Mouse (Mus musculus) heart, postnatal 36 days (tissue): ENCODE results near the gene Zfp358. TPM values are rescaled to one million over a fixed set of nuclear protein-coding genes. Genes with fewer than 3 reads are reported as not detected.
A peak's percentile ranks its signal among the peaks of the same experiment; 100 is the strongest.

Source experiments
- DNase-seq, 2 experiments: peaks; one replicate each; pipeline ENCODE4 v3.0.0; 2021 to 2022
- intact Hi-C: fragments of 180-260 bp; cut with DNase I; formaldehyde crosslinking; loops from one replicate; pipeline ENCODE4 v1.15.1; 2025
- total RNA-seq, 2 experiments: library from RNA; stranded (reverse); gene quantifications; 2 replicates each; pipeline ENCODE4 v1.2.3; 2021

The Zfp358 gene
- total RNA-seq, 2 experiments from 2014 or later, result 30.3 to 31.3 TPM

GRCm38 (mm10) chr8:3496428-3496748 is 3.5 kb downstream of the Zfp358 start:
- intact Hi-C loops, result no loop called here
- no peak for DNase-seq

DNA sequence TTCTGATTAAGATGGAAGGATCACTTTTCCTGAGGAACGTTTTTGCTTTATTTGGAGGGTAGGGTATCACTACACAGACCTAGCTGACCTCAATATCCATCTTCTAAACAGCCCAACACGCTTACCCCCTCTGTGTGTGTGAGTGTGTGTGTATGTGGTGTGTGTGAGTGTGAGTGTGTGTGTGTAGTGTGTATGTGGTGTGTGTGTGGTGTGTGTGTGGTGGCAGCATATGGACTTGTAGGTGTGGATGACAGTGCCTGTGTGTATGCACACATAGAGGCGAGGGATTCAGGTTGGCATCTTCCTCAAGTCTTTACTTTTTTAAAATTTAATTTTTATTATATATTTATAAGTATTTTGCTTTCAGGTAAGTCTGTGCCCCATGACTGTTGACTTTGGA is 5.6 kb downstream of the Zfp358 start:
- intact Hi-C loops, result no loop called here
- no peak for DNase-seq

DNA sequence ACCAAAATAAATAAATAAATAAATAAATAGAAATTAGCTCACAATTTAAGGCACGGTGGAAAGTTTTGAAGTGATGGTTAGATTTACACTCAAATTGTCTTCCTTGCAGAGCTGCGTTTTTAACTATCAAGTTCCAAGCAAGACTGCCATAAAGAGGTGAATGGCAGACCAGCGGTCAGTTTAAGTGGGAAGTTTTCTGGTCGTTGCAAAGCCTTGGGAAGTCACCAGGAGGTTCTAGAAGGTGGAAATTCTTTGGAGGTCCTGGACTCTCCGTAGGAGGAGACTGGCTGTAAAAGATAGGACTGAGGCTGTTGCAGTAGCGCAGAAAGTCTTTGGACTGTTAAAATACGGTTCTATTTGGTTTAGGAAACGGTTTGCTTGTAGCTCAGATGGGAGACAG is 6.8 kb downstream of the Zfp358 start:
- no peak for DNase-seq
- intact Hi-C loops, result loop anchor here (5.0 kb wide), 1 partner anchor 178 kb away; the partner anchor contains the start of gene Trappc5

DNA sequence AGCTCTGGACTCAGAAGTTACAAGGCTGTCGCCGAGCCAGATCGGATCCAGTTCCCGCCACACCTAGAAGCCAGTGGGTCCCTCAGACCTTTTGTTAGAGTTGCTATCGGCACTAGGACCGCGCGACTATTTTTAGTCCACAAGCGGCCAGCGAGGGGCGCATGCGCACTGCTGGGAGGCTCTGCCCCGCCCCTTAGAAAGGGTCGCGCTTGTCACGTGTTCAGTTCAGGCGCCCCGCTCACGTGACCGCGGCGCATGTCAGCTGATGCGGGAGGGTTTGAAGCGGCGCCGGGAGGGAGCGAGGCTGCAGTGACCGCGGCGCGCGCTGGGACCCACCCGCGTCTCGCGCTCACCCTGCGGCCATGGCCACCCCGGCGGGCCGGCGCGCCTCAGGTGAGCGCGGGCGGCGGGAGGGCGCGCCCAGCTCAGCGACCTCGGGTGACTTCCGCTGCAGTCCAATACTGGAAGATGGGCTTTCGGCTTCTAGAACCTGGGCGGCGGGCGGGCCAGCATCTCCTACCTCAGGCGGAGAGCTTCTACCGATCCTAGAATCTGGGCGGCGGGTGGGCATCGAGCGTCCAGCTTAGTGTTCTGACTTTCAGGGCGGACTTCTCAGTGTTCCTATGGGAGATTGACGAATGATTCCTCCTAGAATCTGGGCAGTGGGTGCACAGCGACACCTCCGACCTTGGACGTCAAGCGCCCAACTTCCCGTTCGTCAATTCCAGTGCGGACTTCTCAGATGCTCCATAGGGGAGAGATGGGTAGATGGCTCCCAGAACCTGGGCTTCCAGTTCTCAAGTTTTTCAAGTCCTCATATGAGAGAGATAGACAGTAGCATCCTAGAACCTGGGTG is 7.5 kb downstream of the Zfp358 start, which contains the start of gene Mcoln1:
Gene Mcoln1, plus strand, starts transcription at position 223 of the 856 bp plus-strand sequence.
- DNase-seq, result peak; percentile 98

GRCm38 (mm10) chr8:3502217-3502616 is 9.3 kb downstream of the Zfp358 start:
- intact Hi-C loops, result loop anchor here (5.0 kb wide), 1 partner anchor 175 kb away; the partner anchor contains the start of gene Trappc5
- DNase-seq, result no peak

More for the DNA sequence above, 7.5 kb downstream of the Zfp358 start, which contains the start of gene Mcoln1:
- intact Hi-C loops, result loop anchor here (1.0 to 5.0 kb wide), 2 partner anchors 14 to 177 kb away; partner anchors contain the start of gene Trappc5

DNA sequence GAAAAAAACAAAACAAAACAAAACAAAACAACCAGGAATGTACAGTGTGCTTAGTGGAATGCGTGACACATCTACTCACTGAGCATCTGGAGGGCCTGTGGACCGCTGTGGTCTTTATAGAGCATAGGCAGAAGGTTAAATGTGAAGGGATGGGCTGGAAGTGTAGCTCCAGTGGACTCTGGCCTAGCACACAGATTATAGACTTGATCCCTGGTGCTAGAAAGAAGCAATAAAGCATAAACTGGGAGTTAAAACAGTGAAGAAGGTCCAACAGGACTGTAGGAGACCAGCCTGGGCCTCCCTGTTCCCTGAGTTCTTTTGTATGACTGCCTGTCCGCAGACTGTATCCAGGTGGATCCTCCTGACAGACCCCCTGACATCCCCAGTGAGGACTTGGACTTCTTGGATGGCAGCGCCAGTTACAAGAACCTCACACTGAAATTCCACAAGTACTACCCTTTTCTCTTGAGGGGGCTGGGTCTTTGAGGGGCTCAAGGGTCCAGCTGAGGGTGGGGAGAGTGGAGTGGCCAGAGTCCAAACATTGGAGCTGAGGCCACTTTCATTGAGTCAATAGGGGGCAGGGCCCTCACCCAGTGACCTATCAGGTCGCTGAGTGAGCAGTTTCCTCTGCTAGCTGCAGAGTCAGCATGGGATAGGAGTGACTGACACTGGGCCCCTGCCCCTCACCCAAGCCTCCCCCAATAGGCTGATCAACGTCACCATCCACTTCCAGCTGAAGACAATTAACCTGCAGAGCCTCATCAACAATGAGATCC is 15.2 kb downstream of the Zfp358 start:
- intact Hi-C loops, result no loop called here
- no peak for DNase-seq

DNA sequence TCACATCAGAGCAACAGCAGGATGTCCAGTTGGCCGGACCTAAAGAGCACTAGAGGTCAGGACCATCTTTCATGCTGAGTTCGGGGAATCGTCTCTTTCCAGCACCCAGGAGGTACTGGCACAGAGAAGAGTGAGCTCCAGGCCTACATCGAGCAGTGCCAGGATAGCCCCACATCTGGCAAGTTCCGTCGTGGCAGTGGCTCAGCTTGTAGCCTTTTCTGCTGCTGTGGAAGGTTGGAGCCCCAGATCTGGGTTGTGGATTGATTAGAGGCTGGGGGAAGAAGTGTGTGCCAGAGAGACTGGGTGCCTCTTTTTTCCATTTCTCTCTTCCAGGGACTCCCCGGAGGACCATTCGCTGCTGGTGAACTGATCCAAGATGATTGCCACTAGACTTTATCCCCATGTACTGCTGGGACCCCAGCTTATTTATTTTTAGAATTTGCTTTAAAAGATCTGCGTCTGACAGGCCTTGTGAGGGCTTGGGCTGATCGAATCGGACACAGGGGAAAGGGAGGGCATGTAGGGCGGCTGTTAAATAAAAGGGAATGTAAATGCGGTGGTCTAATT is 21.8 kb downstream of the Zfp358 start:
- intact Hi-C loops, result loop anchor here (1.0 to 10.0 kb wide), 4 partner anchors 13 to 740 kb away; partner anchors contain the start of genes Ctxn1, Pet100, Snapc2 and Trappc5
- DNase-seq, result no peak

GRCm38 (mm10) chr8:3515260-3515671 is 22.3 kb downstream of the Zfp358 start, which contains the start of gene Pnpla6:
Pnpla6 (plus strand) TSS chr8:3515384.
- intact Hi-C loops, result loop anchor here (1.0 to 10.0 kb wide), 3 partner anchors 107 to 740 kb away; partner anchors contain the start of genes Ctxn1, Pet100, Snapc2 and Trappc5
- peak; percentile 89 to 91 for DNase-seq

- intact Hi-C loops, result loop anchor here (1.0 to 10.0 kb wide), 5 partner anchors 23 to 739 kb away; partner anchors contain the start of genes Ctxn1, Pet100, Pex11g and Snapc2
- peak in 1 of 2 experiments; percentile 53 for DNase-seq
Observed at GRCm38 (mm10) chr8:3515771-3516417, 23.0 kb downstream of the Zfp358 start.

DNA sequence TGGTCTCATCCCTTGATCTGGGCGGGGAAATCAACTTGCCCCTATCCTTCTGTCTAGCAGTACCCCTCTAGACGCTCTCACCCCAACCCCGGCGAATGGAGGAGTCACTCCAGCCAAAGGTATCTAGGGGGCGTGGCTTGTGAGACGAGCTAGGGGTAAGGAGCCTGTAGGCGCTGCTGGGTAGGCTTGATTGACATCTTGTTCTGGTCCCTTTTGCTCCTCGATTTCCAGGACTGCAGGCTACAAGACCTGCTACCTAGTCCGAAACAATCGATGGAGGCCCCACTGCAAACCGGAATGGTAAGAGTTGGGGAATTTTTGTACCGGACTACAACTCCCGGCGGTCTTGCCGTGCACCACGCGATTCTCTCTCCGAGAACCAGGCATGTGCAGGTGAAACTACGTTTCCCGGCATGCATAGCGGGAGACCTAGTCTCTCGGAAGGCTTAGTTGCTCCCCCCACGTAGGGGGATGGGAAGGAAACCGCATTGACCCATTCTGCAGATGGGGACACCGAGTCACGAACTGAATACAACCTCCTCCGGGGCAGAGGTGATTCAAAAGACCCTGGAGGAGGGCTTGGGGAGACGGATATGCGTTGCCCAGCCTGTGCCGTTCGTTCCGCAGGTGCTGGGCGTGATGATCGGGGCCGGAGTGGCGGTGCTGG is 23.6 kb downstream of the Zfp358 start:
- DNase-seq, result peak; percentile 90 to 91
- intact Hi-C loops, result loop anchor here (2.0 to 10.0 kb wide), 4 partner anchors 24 to 738 kb away; partner anchors contain the start of genes Ctxn1, Pet100, Pex11g and Snapc2

DNA sequence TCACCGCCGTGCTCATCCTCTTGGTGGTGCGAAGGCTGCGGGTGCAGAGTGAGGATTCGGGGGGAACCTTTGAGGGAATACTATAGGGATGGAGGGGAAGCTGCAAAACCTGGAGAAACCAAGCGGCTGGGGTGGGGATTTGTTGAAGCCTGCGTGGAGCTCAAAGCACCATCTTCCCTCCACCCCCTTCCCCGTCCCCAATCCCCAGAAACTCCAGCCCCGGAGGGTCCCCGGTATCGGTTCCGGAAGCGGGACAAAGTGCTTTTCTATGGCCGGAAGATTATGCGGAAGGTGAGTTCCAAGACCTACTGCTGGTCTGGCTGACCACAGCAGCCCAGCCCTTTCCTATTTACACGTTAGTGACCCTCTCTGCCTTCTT is 24.2 kb downstream of the Zfp358 start:
- DNase-seq, result peak; percentile 27 to 33
- intact Hi-C loops, result loop anchor here (2.0 to 10.0 kb wide), 4 partner anchors 24 to 738 kb away; partner anchors contain the start of genes Ctxn1, Pet100, Pex11g and Snapc2

- no peak for DNase-seq
- intact Hi-C loops, result no loop called here
Observed at GRCm38 (mm10) chr8:3522007-3522697, 29.2 kb downstream of the Zfp358 start.

DNA sequence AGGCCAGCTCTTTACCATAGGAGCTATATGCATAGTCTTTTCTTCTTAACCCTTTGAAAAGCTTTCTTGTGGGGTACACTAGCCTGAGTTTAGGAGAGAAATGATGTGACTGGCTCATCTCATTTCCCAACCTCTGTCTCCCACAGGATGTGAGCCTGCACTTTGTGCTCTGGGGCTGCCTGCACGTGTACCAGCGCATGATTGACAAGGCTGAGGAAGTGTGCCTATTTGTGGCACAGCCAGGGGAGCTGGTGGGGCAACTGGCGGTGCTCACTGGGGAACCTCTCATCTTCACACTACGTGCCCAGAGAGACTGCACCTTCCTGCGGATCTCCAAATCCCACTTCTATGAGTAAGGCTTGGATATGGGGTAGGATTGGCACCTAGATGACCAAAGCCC is 37.9 kb downstream of the Zfp358 start:
- DNase-seq, result no peak
- intact Hi-C loops, result no loop called here

DNA sequence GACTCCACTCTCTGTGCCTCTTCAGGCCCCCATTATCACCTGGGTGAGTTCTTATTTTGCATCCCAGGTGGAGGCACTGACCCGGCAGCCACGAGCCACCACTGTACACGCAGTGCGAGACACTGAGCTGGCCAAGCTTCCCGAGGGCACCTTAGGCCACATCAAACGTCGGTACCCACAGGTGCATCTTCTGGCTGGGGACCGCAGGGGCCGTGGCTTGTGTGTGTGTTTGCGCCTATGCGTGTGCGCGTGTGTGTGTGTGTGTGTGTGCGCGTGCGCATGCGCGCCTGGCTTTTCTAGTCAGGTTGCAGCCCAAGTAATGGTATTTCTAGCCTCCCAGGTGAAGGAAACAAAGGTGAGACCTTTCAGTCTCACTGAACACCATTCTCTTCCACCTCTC is 39.0 kb downstream of the Zfp358 start:
- no peak for DNase-seq
- intact Hi-C loops, result no loop called here

GRCm38 (mm10) chr8:3536053-3536841 is 43.3 kb downstream of the Zfp358 start:
- DNase-seq, result no peak
- intact Hi-C loops, result no loop called here

DNA sequence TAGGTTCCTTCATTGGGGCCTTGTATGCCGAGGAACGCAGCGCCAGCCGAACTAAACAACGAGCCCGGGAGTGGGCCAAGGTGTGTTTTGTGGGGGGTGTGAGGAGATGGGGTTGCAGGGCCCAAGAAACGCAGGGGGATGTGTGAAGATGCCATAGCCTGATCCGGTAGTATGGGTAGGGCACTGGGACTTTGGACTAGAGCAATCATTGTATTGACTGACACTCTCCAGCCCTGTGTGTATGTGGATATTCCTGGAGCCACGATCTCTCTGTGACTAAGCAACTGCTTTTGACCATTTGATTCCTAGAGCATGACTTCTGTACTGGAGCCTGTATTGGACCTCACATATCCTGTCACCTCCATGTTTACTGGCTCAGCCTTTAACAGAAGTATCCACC is 44.0 kb downstream of the Zfp358 start:
- intact Hi-C loops, result no loop called here
- no peak for DNase-seq

DNA sequence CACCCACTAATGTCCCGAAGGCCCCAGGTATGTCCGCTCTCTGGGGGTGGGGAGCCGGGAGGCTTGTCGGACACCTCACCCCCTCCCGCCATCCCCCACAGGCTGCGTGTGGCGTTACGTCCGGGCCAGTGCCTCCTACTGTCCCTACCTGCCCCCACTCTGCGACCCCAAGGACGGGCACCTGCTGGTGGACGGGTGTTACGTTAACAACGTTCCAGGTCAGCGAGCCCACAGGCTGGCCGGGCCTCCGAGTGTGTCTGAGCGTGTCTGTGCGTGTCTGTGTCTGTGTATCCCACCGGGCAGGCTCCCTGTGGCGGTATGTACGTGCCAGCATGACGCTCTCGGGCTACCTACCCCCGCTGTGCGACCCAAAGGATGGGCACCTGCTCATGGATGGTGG is 44.7 kb downstream of the Zfp358 start:
- intact Hi-C loops, result no loop called here
- no peak for DNase-seq

GRCm38 (mm10) chr8:3539146-3539545 is 46.2 kb downstream of the Zfp358 start:
- intact Hi-C loops, result no loop called here
- DNase-seq, result no peak
